Mouse (Mus musculus) monocyte, adult 59 days (primary cell): ENCODE results near the gene Frzb. TPM values are rescaled to one million over a fixed set of nuclear protein-coding genes. Genes with fewer than 3 reads are reported as not detected.

Source experiments
- total RNA-seq, 2 experiments: library from RNA; stranded (reverse); gene quantifications; one replicate each; pipeline ENCODE4 v1.2.4; 2023

Frzb gene
- total RNA-seq = not detected

GRCm38 (mm10) chr2:80447291-80447791 is at the start of gene Frzb:
Gene Frzb, minus strand, starts transcription at chr2:80447625.

Other genes with a start within 250 kb of the Frzb start
- not detected for gene Prdx6b, start 155.2 kb downstream of the Frzb start, total RNA-seq
- gene Dnajc10, start 132.2 kb downstream of the Frzb start, total RNA-seq = 10 to 100 TPM; 38.5 to 45.5 TPM
- under 1 TPM; 0.21 to 0.30 TPM for gene Nckap1, start 133.8 kb upstream of the Frzb start, total RNA-seq
- gene Dusp19, start 169.4 kb upstream of the Frzb start, total RNA-seq = 1 to 10 TPM; 2.0 TPM
- 1 to 10 TPM; 5.6 to 5.7 TPM for gene Nup35, start 169.6 kb upstream of the Frzb start, total RNA-seq